Mouse (Mus musculus) c-Kit-positive CD71-positive TER-119-negative erythroid progenitor cells, embryonic 14.5 days (primary cell): Measurements from ENCODE around the gene Spsb1.

Source experiments
- DNase-seq: peaks from one replicate; pipeline ENCODE4 v3.0.0-alpha.2; 2013; ENCODE audit warnings: low read depth

The Spsb1 gene

GRCm38 (mm10) chr4:149886298-149887271 is 68.3 kb downstream of the Spsb1 start:
- DNase-seq = no peak

GRCm38 (mm10) chr4:149883990-149884389 is 70.9 kb downstream of the Spsb1 start:
- DNase-seq = no peak

GRCm38 (mm10) chr4:149882139-149882916 is 72.5 kb downstream of the Spsb1 start:
- no peak for DNase-seq

- no peak for DNase-seq
Measured at GRCm38 (mm10) chr4:149880908-149881307, 73.9 kb downstream of the Spsb1 start.

GRCm38 (mm10) chr4:149879980-149880379 is 74.9 kb downstream of the Spsb1 start:
- DNase-seq = no peak

GRCm38 (mm10) chr4:149878021-149878449 is 76.8 kb downstream of the Spsb1 start:
- DNase-seq = no peak

GRCm38 (mm10) chr4:149877202-149877601 is 77.6 kb downstream of the Spsb1 start:
- DNase-seq = no peak

- no peak for DNase-seq
Measured at GRCm38 (mm10) chr4:149876761-149877160, 78.1 kb downstream of the Spsb1 start.

- no peak for DNase-seq
Measured at GRCm38 (mm10) chr4:149875986-149876501, 78.8 kb downstream of the Spsb1 start.

GRCm38 (mm10) chr4:149875296-149875695 is 79.5 kb downstream of the Spsb1 start:
- no peak for DNase-seq

GRCm38 (mm10) chr4:149872236-149872635 is 82.6 kb downstream of the Spsb1 start:
- DNase-seq = no peak

- DNase-seq = no peak
Measured at GRCm38 (mm10) chr4:149871582-149871981, 83.3 kb downstream of the Spsb1 start.

GRCm38 (mm10) chr4:149871014-149871413 is 83.8 kb downstream of the Spsb1 start:
- no peak for DNase-seq

GRCm38 (mm10) chr4:149870412-149870811 is 84.4 kb downstream of the Spsb1 start:
- DNase-seq = no peak

GRCm38 (mm10) chr4:149868725-149869124 is 86.1 kb downstream of the Spsb1 start:
- no peak for DNase-seq

GRCm38 (mm10) chr4:149868009-149868408 is 86.8 kb downstream of the Spsb1 start:
- DNase-seq = no peak

- DNase-seq = no peak
Measured at GRCm38 (mm10) chr4:149867351-149867750, 87.5 kb downstream of the Spsb1 start.

- DNase-seq = no peak
Measured at GRCm38 (mm10) chr4:149864395-149864794, 90.4 kb downstream of the Spsb1 start.

GRCm38 (mm10) chr4:149863522-149863921 is 91.3 kb downstream of the Spsb1 start:
- DNase-seq = peak; percentile 34

GRCm38 (mm10) chr4:149860393-149860792 is 94.5 kb downstream of the Spsb1 start:
- DNase-seq = no peak

- no peak for DNase-seq
Measured at GRCm38 (mm10) chr4:149858584-149858983, 96.3 kb downstream of the Spsb1 start.

GRCm38 (mm10) chr4:149858097-149858496 is 96.7 kb downstream of the Spsb1 start:
- no peak for DNase-seq

GRCm38 (mm10) chr4:149857688-149858087 is 97.2 kb downstream of the Spsb1 start:
- no peak for DNase-seq
